Mouse (Mus musculus): ENCODE results near the gene Igsf21. TPM values are rescaled to one million over a fixed set of nuclear protein-coding genes. Genes with fewer than 3 reads are reported as not detected.

Gene Igsf21
- polyA plus RNA-seq, 1 experiment from 2014 or later = not detected

DNA sequence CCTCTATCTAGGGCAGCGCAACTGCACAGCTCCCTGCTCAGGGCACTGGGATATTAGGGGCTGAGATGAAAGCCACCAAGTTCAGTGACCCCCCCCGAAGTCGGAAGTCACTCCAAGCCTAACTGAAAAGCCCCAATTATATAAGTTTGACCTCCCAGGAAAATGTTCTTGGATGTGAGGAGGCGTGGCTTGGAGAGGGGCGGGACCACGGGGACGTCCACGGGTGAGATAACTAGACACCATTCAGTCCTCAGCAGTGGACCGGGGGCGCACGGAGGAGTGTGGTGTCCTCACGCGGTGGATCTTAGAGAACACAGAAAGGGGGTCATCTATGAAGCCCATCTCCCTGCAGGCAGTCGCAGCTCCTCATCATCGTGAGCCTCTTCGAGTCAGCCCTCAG is 3.4 kb downstream of the Igsf21 start:
- ATAC-seq (no peak), DNase-seq (no peak)
- H3K9me3 ChIP-seq (ENCODE audit: low read length) = no peaks in the 10 kb centered on the region
- H3K4me1 ChIP-seq (ENCODE audit: insufficient read depth) = no peaks in the 10 kb centered on the region
- no peaks in the 10 kb centered on the region for H3K36me3 ChIP-seq (replicated peaks; ENCODE audit: insufficient read depth, low read length)
- H3K27ac ChIP-seq (ENCODE audit: low read depth) = no peak overlapping the region
- TF ChIP-seq EP300 (IDR thresholded peaks at IDR 0.05; ENCODE audit: low read depth) (no peak), CTCF (IDR thresholded peaks at IDR 0.05; ENCODE audit: low read depth) (no peak)
- H3K4me2 ChIP-seq (ENCODE audit: low read depth, low read length) = no peak overlapping the region
- H3K27me3 ChIP-seq (ENCODE audit: insufficient read depth, low read length) = peaks cover 57% of the 10 kb centered on the region
- 21% methylated on average over 16 of the region's 16 CpGs for WGBS (ENCODE audit: insufficient replicate concordance)
- H3K9ac ChIP-seq (replicated peaks) = no peak overlapping the region
- no peak overlapping the region for H3K4me3 ChIP-seq (ENCODE audit: low read depth, low read length)

DNA sequence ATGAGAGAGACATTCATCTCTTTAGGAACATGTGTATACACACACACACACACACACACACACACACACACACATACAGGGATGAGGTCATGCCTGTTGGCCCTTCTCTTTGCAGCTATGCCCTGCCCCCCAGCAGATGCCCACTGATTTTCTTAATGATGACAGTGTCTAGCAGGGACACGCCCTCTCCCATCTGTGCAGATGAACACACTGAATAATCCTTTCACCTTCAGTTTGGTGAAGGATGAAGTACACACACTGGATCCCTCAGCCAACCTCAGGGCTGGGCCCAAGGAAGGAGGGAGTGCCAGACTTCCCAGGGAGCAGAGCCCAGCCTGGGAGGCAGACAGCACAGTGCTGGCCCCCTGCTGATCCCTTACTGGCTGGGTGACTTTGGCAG is 4.3 kb downstream of the Igsf21 start:
- no peak overlapping the region for H3K4me2 ChIP-seq (ENCODE audit: low read depth, low read length)
- no peak for DNase-seq
- H3K4me3 ChIP-seq (ENCODE audit: low read depth, low read length) = no peak overlapping the region
- no peak overlapping the region for H3K27ac ChIP-seq (ENCODE audit: low read depth)
- H3K27me3 ChIP-seq (ENCODE audit: insufficient read depth, low read length) = peaks cover 48% of the 10 kb centered on the region
- no peaks in the 10 kb centered on the region for H3K36me3 ChIP-seq (replicated peaks; ENCODE audit: insufficient read depth, low read length)
- 52% methylated on average over 1 of the region's 1 CpGs for WGBS (ENCODE audit: insufficient replicate concordance)
- no peaks in the 10 kb centered on the region for H3K4me1 ChIP-seq (ENCODE audit: insufficient read depth)
- no peak for TF ChIP-seq CTCF (IDR thresholded peaks at IDR 0.05; ENCODE audit: low read depth)
- no peak for TF ChIP-seq EP300 (IDR thresholded peaks at IDR 0.05; ENCODE audit: low read depth)
- H3K9me3 ChIP-seq (ENCODE audit: low read length) = no peaks in the 10 kb centered on the region
- H3K9ac ChIP-seq (replicated peaks) = no peak overlapping the region
- no peak for ATAC-seq

DNA sequence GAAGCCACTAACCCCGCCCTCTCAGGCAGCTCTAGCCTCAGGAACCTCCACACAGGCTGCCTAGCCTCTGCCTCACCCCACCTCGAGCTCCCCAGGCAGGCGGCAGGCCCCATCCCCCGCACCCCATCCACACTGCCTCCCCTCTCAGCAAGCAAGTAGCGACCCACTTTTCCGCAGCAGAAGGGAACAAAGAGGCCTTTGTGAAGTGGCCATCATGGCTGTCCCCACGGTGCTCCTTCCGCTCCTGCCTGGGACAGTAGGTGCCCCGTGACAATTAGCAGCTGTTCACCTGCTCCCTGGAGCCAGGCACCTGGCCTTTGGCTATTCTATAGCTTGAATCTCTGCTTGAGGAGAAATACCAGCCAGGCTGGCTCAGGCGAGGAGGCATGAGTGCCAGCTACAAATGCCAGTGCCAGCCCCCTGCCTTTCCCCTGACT is 9.3 kb downstream of the Igsf21 start:
- Histone ChIP-seq H3K4me1 (ENCODE audit: insufficient read depth) (no peaks in the 10 kb centered on the region), H3K4me2 (ENCODE audit: low read depth, low read length) (no peak overlapping the region), H3K27ac (ENCODE audit: low read depth) (no peak overlapping the region), H3K9me3 (ENCODE audit: low read length) (no peaks in the 10 kb centered on the region), H3K9ac (replicated peaks) (no peak overlapping the region), H3K4me3 (ENCODE audit: low read depth, low read length) (no peak overlapping the region), H3K27me3 (ENCODE audit: insufficient read depth, low read length) (no peaks in the 10 kb centered on the region), H3K36me3 (replicated peaks; ENCODE audit: insufficient read depth, low read length) (no peaks in the 10 kb centered on the region)
- no peak for DNase-seq
- no peak for ATAC-seq
- TF ChIP-seq EP300 (IDR thresholded peaks at IDR 0.05; ENCODE audit: low read depth) = no peak
- no peak for TF ChIP-seq CTCF (IDR thresholded peaks at IDR 0.05; ENCODE audit: low read depth)
- 33% methylated on average over 10 of the region's 10 CpGs for WGBS (ENCODE audit: insufficient replicate concordance)

DNA sequence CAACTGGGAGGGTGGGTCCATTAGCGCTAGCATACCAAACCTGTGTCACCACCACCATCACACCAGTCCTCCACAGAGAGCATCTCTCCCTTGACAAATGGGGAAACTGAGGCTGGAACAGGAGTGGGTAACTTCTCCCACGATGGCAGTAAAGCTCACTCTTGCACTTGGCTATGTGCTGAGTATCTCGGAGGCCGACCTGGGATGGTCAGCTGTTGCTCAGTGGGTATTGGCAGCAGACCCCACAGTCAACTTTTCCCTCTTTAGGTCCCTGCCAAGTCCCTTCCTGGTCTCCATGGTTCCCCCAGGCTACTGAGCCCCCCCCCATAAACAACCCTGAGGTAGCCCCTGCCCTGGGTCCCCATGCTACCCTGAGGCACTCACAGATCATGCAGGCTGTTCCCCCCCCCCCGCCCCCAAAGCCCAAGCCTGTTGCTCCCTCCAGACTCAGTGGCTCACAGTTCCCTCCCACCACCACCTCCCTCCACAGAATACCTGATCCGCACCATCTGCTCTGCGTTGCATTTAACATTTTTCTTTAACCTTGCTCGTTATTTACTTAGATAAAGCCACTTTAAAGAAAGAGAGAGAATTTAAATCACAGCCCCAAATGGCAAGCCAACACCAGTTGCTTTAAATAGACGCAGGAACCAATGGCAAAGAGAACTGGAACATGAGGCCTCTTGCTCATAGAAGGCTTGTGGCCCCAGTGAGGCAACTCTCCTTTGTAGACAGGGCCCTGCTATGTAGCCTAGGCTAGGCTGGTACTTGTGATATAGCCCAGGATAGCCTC is 11.0 kb downstream of the Igsf21 start:
- Histone ChIP-seq H3K9me3 (ENCODE audit: low read length) (no peaks in the 10 kb centered on the region), H3K4me3 (ENCODE audit: low read depth, low read length) (no peak overlapping the region), H3K27ac (ENCODE audit: low read depth) (no peak overlapping the region), H3K9ac (replicated peaks) (no peak overlapping the region), H3K27me3 (ENCODE audit: insufficient read depth, low read length) (no peaks in the 10 kb centered on the region), H3K4me1 (ENCODE audit: insufficient read depth) (no peaks in the 10 kb centered on the region), H3K4me2 (ENCODE audit: low read depth, low read length) (no peak overlapping the region), H3K36me3 (replicated peaks; ENCODE audit: insufficient read depth, low read length) (no peaks in the 10 kb centered on the region)
- TF ChIP-seq EP300 (IDR thresholded peaks at IDR 0.05; ENCODE audit: low read depth) = no peak
- no peak for TF ChIP-seq CTCF (IDR thresholded peaks at IDR 0.05; ENCODE audit: low read depth)
- no peak for DNase-seq
- WGBS (ENCODE audit: insufficient replicate concordance) = 67% methylated on average over 9 of the region's 9 CpGs
- no peak for ATAC-seq

DNA sequence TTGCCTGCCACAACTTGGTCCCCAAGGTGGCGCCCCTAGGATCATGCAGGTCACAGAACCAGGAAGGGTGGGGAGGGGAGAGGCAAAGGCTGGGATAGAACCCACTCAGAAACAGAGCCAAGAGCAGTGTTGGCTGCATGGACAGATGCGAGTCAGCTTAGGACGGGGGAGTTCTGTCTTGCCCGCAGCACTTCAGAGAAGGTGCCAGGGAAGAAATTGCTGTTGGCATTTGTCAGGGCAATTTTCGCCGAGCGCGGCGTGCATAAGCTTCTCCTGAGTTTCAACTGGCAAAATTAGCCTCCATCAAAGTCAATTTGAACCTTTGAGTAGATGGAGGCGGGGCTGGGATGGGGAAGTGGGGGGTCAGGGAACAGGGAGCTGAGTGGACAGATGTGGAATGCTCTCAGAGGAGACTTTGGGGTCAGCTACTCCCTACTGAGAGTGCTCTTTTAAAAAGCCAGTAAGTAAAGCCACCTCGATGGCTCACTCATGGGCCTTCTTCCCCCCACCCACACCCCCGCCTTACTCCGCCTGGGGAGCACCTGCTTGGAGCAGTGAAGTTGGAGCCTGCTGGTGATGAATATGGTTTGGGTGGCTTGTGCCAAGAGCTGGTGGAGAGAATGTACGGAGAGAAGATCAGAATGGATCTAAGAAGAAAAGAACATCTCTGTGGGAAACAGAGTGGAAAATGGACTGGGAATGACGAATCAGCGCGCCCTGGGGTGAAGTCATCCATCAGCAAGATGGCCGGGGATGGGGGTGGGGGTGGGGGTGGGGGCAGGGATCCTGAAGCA is 12.0 kb downstream of the Igsf21 start:
- no peak for TF ChIP-seq EP300 (IDR thresholded peaks at IDR 0.05; ENCODE audit: low read depth)
- TF ChIP-seq CTCF (IDR thresholded peaks at IDR 0.05; ENCODE audit: low read depth) = no peak
- Histone ChIP-seq H3K4me2 (ENCODE audit: low read depth, low read length) (no peak overlapping the region), H3K36me3 (replicated peaks; ENCODE audit: insufficient read depth, low read length) (no peaks in the 10 kb centered on the region), H3K9ac (replicated peaks) (no peak overlapping the region), H3K4me3 (ENCODE audit: low read depth, low read length) (no peak overlapping the region), H3K4me1 (ENCODE audit: insufficient read depth) (no peaks in the 10 kb centered on the region), H3K9me3 (ENCODE audit: low read length) (no peaks in the 10 kb centered on the region), H3K27me3 (ENCODE audit: insufficient read depth, low read length) (no peaks in the 10 kb centered on the region), H3K27ac (ENCODE audit: low read depth) (no peak overlapping the region)
- ATAC-seq (no peak), DNase-seq (no peak)
- 74% methylated on average over 18 of the region's 18 CpGs for WGBS (ENCODE audit: insufficient replicate concordance)

DNA sequence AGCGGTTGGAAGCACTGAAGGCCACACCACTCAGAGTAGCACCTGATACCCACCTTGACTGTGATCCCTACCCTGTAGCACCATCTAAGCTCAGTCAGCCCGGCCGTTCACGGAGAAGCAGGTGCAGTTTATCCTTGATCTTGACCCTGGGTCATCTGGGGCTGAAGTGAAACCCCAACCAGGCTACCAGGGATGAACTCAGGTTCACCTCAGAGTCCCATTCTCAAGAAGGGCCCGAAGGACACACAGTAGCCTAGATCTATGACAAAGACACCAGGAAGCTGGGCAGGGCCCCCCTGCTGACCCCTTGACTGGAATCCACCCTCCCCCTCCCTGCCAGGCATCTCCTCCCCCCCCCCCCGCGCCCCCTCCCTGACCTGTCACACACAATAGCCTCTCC is 18.7 kb downstream of the Igsf21 start:
- Histone ChIP-seq H3K9ac (replicated peaks) (no peak overlapping the region), H3K9me3 (ENCODE audit: low read length) (no peaks in the 10 kb centered on the region), H3K27me3 (ENCODE audit: insufficient read depth, low read length) (peaks cover 6% of the 10 kb centered on the region; the same call in 1 of the 2 replicates), H3K27ac (ENCODE audit: low read depth) (no peak overlapping the region), H3K4me2 (ENCODE audit: low read depth, low read length) (no peak overlapping the region), H3K36me3 (replicated peaks; ENCODE audit: insufficient read depth, low read length) (no peaks in the 10 kb centered on the region), H3K4me1 (ENCODE audit: insufficient read depth) (no peaks in the 10 kb centered on the region), H3K4me3 (ENCODE audit: low read depth, low read length) (no peak overlapping the region)
- no peak for DNase-seq
- TF ChIP-seq EP300 (IDR thresholded peaks at IDR 0.05; ENCODE audit: low read depth) (no peak), CTCF (IDR thresholded peaks at IDR 0.05; ENCODE audit: low read depth) (no peak)
- 66% methylated on average over 6 of the region's 7 CpGs for WGBS (ENCODE audit: insufficient replicate concordance)
- no peak for ATAC-seq
